Mouse (Mus musculus) gastrocnemius, postnatal 4 days (tissue): ENCODE results near the gene Mgat4a. TPM values are rescaled to one million over a fixed set of nuclear protein-coding genes. Genes with fewer than 3 reads are reported as not detected.

Experiments used
- DNase-seq, 2 experiments: peaks; one replicate each; pipeline ENCODE4 v3.0.0; 2021 to 2022; ENCODE audit warnings: low spot score in 2 of 2, mixed read lengths in 2 of 2
- total RNA-seq, 2 experiments: library from RNA; stranded (reverse); gene quantifications; 2 replicates each; pipeline ENCODE4 v1.2.3; 2021

Mgat4a gene
- total RNA-seq, 2 experiments from 2014 or later: 11.9 to 12.3 TPM

- DNase-seq: no peak
These were observed 44.1 kb downstream of the Mgat4a start for GRCm38 (mm10) chr1:37496591-37497280.

- DNase-seq: no peak
These were observed 45.0 kb downstream of the Mgat4a start for GRCm38 (mm10) chr1:37495698-37496321.

GRCm38 (mm10) chr1:37495104-37495503, 45.7 kb downstream of the Mgat4a start:
- no peak for DNase-seq

GRCm38 (mm10) chr1:37491672-37492071, 49.1 kb downstream of the Mgat4a start:
- no peak for DNase-seq

GRCm38 (mm10) chr1:37490691-37491212, 50.1 kb downstream of the Mgat4a start:
- DNase-seq: no peak

- DNase-seq: no peak
These were observed 52.3 kb downstream of the Mgat4a start for GRCm38 (mm10) chr1:37488531-37488930.

- DNase-seq: no peak
These were observed 53.8 kb downstream of the Mgat4a start for GRCm38 (mm10) chr1:37486994-37487393.

GRCm38 (mm10) chr1:37486439-37486838, 54.4 kb downstream of the Mgat4a start:
- DNase-seq: no peak

GRCm38 (mm10) chr1:37484612-37485011, 56.2 kb downstream of the Mgat4a start:
- no peak for DNase-seq

GRCm38 (mm10) chr1:37481331-37481730, 59.5 kb downstream of the Mgat4a start:
- DNase-seq: no peak

GRCm38 (mm10) chr1:37480731-37481130, 60.1 kb downstream of the Mgat4a start:
- no peak for DNase-seq

- DNase-seq: no peak
These were observed 61.1 kb downstream of the Mgat4a start for GRCm38 (mm10) chr1:37479759-37480158.

- no peak for DNase-seq
These were observed 61.7 kb downstream of the Mgat4a start for GRCm38 (mm10) chr1:37479074-37479473.

GRCm38 (mm10) chr1:37478416-37478815, 62.4 kb downstream of the Mgat4a start:
- DNase-seq: no peak

- DNase-seq: no peak
These were observed 62.9 kb downstream of the Mgat4a start for GRCm38 (mm10) chr1:37477928-37478327.

- DNase-seq: no peak
These were observed 63.6 kb downstream of the Mgat4a start for GRCm38 (mm10) chr1:37477250-37477649.

- no peak for DNase-seq
These were observed 65.5 kb downstream of the Mgat4a start for GRCm38 (mm10) chr1:37475312-37475711.

- DNase-seq: no peak
These were observed 66.1 kb downstream of the Mgat4a start for GRCm38 (mm10) chr1:37474634-37475190.

- DNase-seq: no peak
These were observed 66.8 kb downstream of the Mgat4a start for GRCm38 (mm10) chr1:37474046-37474445.

GRCm38 (mm10) chr1:37473251-37473650, 67.6 kb downstream of the Mgat4a start:
- no peak for DNase-seq

GRCm38 (mm10) chr1:37471179-37472148, 69.4 kb downstream of the Mgat4a start:
- no peak for DNase-seq
